Mouse (Mus musculus): Measurements from ENCODE around the gene Ehd3. TPM values are rescaled to one million over a fixed set of nuclear protein-coding genes. Genes with fewer than 3 reads are reported as not detected.

Gene Ehd3
- polyA plus RNA-seq, 1 experiment = not detected

GRCm38 (mm10) chr17:73807211-73807610 lies 3.3 kb downstream of the Ehd3 start:
- 90% methylated on average over 5 of the region's 5 CpGs for WGBS
- no peak overlapping the region for H3K27ac ChIP-seq (ENCODE audit: insufficient read depth, low read depth, low read length)
- H3K4me1 ChIP-seq (ENCODE audit: control insufficient read depth, insufficient read depth, low read length) = peaks cover 15% of the 10 kb centered on the region
- H3K4me3 ChIP-seq (ENCODE audit: insufficient read depth, low read depth, low read length) = no peak overlapping the region
- TF ChIP-seq POLR2A (IDR thresholded peaks at IDR 0.05; ENCODE audit: insufficient read depth, low read depth, low read length) (no peak), CTCF (IDR thresholded peaks at IDR 0.05; ENCODE audit: insufficient read depth, low read depth, low read length) (no peak)

GRCm38 (mm10) chr17:73808431-73808830 lies 4.5 kb downstream of the Ehd3 start:
- Histone ChIP-seq H3K27ac (ENCODE audit: insufficient read depth, low read depth, low read length) (0 out of 2 replicates have a peak overlapping the region, but pooled peaks have one; percentile 36), H3K4me1 (ENCODE audit: control insufficient read depth, insufficient read depth, low read length) (peaks cover 18% of the 10 kb centered on the region), H3K4me3 (ENCODE audit: insufficient read depth, low read depth, low read length) (no peak overlapping the region)
- no peak for TF ChIP-seq POLR2A (IDR thresholded peaks at IDR 0.05; ENCODE audit: insufficient read depth, low read depth, low read length)
- TF ChIP-seq CTCF (IDR thresholded peaks at IDR 0.05; ENCODE audit: insufficient read depth, low read depth, low read length) = no peak
- WGBS = 66% methylated on average over 6 of the region's 6 CpGs

GRCm38 (mm10) chr17:73810801-73811200 lies 6.9 kb downstream of the Ehd3 start:
- TF ChIP-seq CTCF (IDR thresholded peaks at IDR 0.05; ENCODE audit: insufficient read depth, low read depth, low read length) (no peak), POLR2A (IDR thresholded peaks at IDR 0.05; ENCODE audit: insufficient read depth, low read depth, low read length) (no peak)
- WGBS = 51% methylated on average over 1 of the region's 1 CpGs

DNA sequence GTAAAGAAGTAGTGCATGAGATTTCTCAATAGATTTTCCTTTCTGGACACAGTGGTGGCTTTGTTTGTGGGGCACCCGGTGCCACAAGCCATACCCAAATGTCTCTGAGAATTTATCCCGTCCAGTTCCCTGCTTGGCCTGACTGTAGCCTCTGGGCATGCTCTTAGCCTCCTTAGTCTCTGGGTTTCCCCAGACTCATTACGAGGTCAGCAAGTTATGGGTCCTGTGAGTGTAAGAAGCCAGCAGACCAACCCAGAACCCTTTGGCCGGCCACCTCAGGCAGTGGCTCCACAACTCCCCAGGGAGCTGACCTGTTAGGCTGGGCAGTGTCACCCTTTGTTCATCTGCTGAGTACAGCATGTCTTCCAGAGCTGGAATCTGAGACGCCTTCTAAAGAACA lies 7.6 kb downstream of the Ehd3 start:
- TF ChIP-seq POLR2A (IDR thresholded peaks at IDR 0.05; ENCODE audit: insufficient read depth, low read depth, low read length) = no peak
- TF ChIP-seq CTCF (IDR thresholded peaks at IDR 0.05; ENCODE audit: insufficient read depth, low read depth, low read length) = no peak
- Histone ChIP-seq H3K4me3 (ENCODE audit: insufficient read depth, low read depth, low read length) (no peak overlapping the region), H3K27ac (ENCODE audit: insufficient read depth, low read depth, low read length) (no peak overlapping the region), H3K4me1 (ENCODE audit: control insufficient read depth, insufficient read depth, low read length) (peaks cover 19% of the 10 kb centered on the region)
- 59% methylated on average over 5 of the region's 5 CpGs for WGBS

More at GRCm38 (mm10) chr17:73810801-73811200, 6.9 kb downstream of the Ehd3 start:
- Histone ChIP-seq H3K27ac (ENCODE audit: insufficient read depth, low read depth, low read length) (no peak overlapping the region), H3K4me3 (ENCODE audit: insufficient read depth, low read depth, low read length) (no peak overlapping the region), H3K4me1 (ENCODE audit: control insufficient read depth, insufficient read depth, low read length) (peaks cover 23% of the 10 kb centered on the region)

DNA sequence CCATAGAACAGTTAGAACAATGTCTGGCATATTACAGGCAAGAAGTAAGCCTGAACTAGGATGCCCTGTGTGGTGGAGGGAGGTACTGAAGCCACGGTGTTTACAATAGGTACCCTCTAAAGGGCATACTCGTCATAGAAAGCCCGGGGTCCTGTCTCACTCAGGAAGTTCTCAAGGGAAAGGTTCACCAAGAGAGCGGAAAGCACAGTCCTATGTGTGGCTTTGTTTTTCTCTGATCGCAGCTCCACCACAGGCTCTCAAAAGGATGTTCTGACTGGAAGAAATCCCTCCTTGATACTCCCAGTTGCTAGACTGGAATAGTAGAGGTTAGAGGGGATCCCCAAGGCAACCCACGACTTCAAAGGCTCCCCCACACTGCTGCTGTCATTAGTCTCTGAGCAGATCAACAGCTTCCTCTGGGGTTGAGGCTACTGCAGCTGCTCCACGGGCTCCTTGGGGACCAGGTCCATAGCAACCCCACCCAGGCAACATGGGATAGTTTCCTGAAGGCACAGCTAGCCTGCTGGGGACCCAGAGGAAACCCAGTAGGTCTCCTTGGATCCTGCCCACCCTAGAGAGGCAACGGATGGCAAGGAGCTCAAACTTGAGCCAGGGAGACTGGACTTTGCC lies 9.2 kb downstream of the Ehd3 start:
- no peak for TF ChIP-seq POLR2A (IDR thresholded peaks at IDR 0.05; ENCODE audit: insufficient read depth, low read depth, low read length)
- Histone ChIP-seq H3K4me1 (ENCODE audit: control insufficient read depth, insufficient read depth, low read length) (peaks cover 15% of the 10 kb centered on the region), H3K4me3 (ENCODE audit: insufficient read depth, low read depth, low read length) (no peak overlapping the region), H3K27ac (ENCODE audit: insufficient read depth, low read depth, low read length) (no peak overlapping the region)
- 75% methylated on average over 8 of the region's 8 CpGs for whole genome bisulfite sequencing

DNA sequence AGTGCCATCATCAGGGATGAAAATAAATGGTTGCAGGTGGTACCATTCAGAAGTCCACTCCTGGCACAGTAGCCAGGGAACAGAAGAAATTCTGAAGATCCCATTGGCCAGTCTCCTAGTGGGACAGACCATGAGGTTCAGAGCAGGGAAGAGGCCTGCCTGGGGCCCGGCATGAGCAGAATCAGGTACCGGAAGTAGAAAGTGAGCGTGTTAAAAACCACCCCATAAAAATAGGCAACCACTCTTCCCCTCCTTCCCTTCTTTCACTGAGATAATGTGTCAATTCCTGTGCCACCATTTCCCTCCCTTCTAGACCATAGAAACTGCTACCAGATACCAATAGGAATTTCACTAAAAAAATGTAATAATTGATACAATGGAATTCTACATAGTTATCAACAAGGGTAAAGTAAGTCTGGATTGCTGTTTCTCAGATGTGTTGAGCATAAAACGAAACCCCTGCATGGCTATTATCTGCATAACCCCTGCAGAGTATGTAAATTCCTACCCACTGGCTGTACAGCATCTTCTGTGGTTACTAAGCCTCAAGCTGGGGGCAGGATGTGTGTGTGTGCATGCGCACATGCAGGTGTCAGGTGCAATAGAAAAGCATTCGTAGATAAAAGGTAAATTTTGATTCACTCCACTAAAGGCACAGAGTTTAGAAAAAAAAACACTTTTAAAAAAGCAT lies 10.7 kb downstream of the Ehd3 start:
- no peak for TF ChIP-seq POLR2A (IDR thresholded peaks at IDR 0.05; ENCODE audit: insufficient read depth, low read depth, low read length)
- TF ChIP-seq CTCF (IDR thresholded peaks at IDR 0.05; ENCODE audit: insufficient read depth, low read depth, low read length) = no peak
- Histone ChIP-seq H3K4me1 (ENCODE audit: control insufficient read depth, insufficient read depth, low read length) (peaks cover 17% of the 10 kb centered on the region), H3K4me3 (ENCODE audit: insufficient read depth, low read depth, low read length) (no peak overlapping the region), H3K27ac (ENCODE audit: insufficient read depth, low read depth, low read length) (no peak overlapping the region)
- WGBS = 85% methylated on average over 6 of the region's 6 CpGs

- Histone ChIP-seq H3K4me3 (ENCODE audit: insufficient read depth, low read depth, low read length) (no peak overlapping the region), H3K27ac (ENCODE audit: insufficient read depth, low read depth, low read length) (no peak overlapping the region), H3K4me1 (ENCODE audit: control insufficient read depth, insufficient read depth, low read length) (peaks cover 22% of the 10 kb centered on the region)
- 82% methylated on average over 9 of the region's 9 CpGs for WGBS
- TF ChIP-seq POLR2A (IDR thresholded peaks at IDR 0.05; ENCODE audit: insufficient read depth, low read depth, low read length) (no peak), CTCF (IDR thresholded peaks at IDR 0.05; ENCODE audit: insufficient read depth, low read depth, low read length) (no peak)
Measured at GRCm38 (mm10) chr17:73817697-73818380, 13.9 kb downstream of the Ehd3 start.

GRCm38 (mm10) chr17:73818936-73819335 lies 15.0 kb downstream of the Ehd3 start:
- H3K27ac ChIP-seq (ENCODE audit: insufficient read depth, low read depth, low read length) = no peak overlapping the region
- TF ChIP-seq CTCF (IDR thresholded peaks at IDR 0.05; ENCODE audit: insufficient read depth, low read depth, low read length) (no peak), POLR2A (IDR thresholded peaks at IDR 0.05; ENCODE audit: insufficient read depth, low read depth, low read length) (no peak)
- H3K4me1 ChIP-seq (ENCODE audit: control insufficient read depth, insufficient read depth, low read length) = peaks cover 17% of the 10 kb centered on the region
- H3K4me3 ChIP-seq (ENCODE audit: insufficient read depth, low read depth, low read length) = no peak overlapping the region
- WGBS = 63% methylated on average over 4 of the region's 4 CpGs

GRCm38 (mm10) chr17:73820726-73821125 lies 16.8 kb downstream of the Ehd3 start:
- 52% methylated on average over 4 of the region's 4 CpGs for WGBS
- TF ChIP-seq POLR2A (IDR thresholded peaks at IDR 0.05; ENCODE audit: insufficient read depth, low read depth, low read length) = no peak
- Histone ChIP-seq H3K4me3 (ENCODE audit: insufficient read depth, low read depth, low read length) (no peak overlapping the region), H3K4me1 (ENCODE audit: control insufficient read depth, insufficient read depth, low read length) (peaks cover 14% of the 10 kb centered on the region), H3K27ac (ENCODE audit: insufficient read depth, low read depth, low read length) (no peak overlapping the region)

Measured in olfactory bulb, adult 2 months (tissue).